Mouse (Mus musculus): Measurements from ENCODE around the gene Pdzk1. TPM values are rescaled to one million over a fixed set of nuclear protein-coding genes. Genes with fewer than 3 reads are reported as not detected.
A peak's percentile ranks its signal among the peaks of the same experiment; 100 is the strongest.

The Pdzk1 gene
- polyA plus RNA-seq, 1 experiment: 143 TPM

DNA sequence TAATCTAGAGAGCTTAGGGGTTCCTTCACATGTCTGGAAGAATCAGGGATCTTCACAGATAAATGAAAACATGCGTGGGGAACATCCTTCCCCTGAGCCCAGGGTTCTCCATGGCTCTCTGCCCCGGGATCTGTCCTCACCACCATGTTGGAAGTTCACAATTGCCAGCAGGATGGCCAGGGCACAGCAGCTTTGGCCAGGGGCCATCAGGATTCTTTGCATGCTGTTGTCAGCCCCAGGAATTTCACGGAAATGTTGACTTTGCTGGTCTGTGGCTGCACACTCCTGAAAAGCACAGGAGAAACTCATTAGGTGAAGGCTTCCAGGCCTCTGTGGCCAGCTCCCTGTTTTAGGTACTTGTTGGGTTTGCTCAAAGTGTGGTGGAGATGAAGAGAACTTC lies 20.4 kb upstream of the Pdzk1 start:
- Histone ChIP-seq H3K36me3 (ENCODE audit: control insufficient read depth, insufficient read depth, low read length) (no peaks in the 10 kb centered on the region), H3K27ac (ENCODE audit: control insufficient read depth, insufficient read depth, low read depth, low read length) (no peak overlapping the region)
- TF ChIP-seq CTCF (IDR thresholded peaks at IDR 0.05; ENCODE audit: control insufficient read depth, insufficient read depth, insufficient replicate concordance, low read depth, low read length): no peak
- no peak for TF ChIP-seq POLR2A (IDR thresholded peaks at IDR 0.05; ENCODE audit: control insufficient read depth, low read depth, low read length)

DNA sequence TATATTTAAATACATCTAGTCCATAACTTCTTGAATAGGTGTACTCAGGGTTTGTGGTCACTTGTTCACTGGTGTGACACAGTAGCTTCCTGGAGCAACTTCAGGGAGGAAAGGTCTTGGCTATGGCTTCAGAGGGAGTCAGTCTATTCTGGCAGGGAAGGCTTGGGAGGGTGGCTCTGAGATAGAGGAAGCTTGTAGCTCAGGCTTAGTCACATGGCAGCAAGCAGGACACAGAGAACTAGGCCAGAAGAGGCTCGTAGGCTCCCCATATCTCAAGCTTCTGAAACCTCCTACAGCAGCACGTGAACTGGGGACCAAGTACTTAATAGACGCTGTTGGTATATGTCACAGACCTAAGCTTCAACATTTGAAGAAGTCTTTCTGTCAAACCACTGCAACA lies 17.9 kb upstream of the Pdzk1 start:
- H3K27ac ChIP-seq (ENCODE audit: control insufficient read depth, insufficient read depth, low read depth, low read length): no peak overlapping the region
- no peak overlapping the region for H3K4me3 ChIP-seq (ENCODE audit: control insufficient read depth, low read depth, low read length)
- no peak for TF ChIP-seq CTCF (IDR thresholded peaks at IDR 0.05; ENCODE audit: control insufficient read depth, insufficient read depth, insufficient replicate concordance, low read depth, low read length)
- no peak for TF ChIP-seq POLR2A (IDR thresholded peaks at IDR 0.05; ENCODE audit: control insufficient read depth, low read depth, low read length)
- no peaks in the 10 kb centered on the region; the same call in 1 of the 2 replicates for H3K4me1 ChIP-seq (ENCODE audit: control insufficient read depth, insufficient read depth, low read length)
- H3K27me3 ChIP-seq (ENCODE audit: control insufficient read depth, insufficient read depth, low read length): no peaks in the 10 kb centered on the region
- H3K36me3 ChIP-seq (ENCODE audit: control insufficient read depth, insufficient read depth, low read length): no peaks in the 10 kb centered on the region

More for the DNA sequence above, 20.4 kb upstream of the Pdzk1 start:
- Histone ChIP-seq H3K4me3 (ENCODE audit: control insufficient read depth, low read depth, low read length) (no peak overlapping the region), H3K4me1 (ENCODE audit: control insufficient read depth, insufficient read depth, low read length) (no peaks in the 10 kb centered on the region; the same call in 1 of the 2 replicates), H3K27me3 (ENCODE audit: control insufficient read depth, insufficient read depth, low read length) (no peaks in the 10 kb centered on the region)

GRCm38 (mm10) chr3:96812395-96813091 lies 16.5 kb upstream of the Pdzk1 start:
- no peaks in the 10 kb centered on the region; the same call in 1 of the 2 replicates for H3K4me1 ChIP-seq (ENCODE audit: control insufficient read depth, insufficient read depth, low read length)

GRCm38 (mm10) chr3:96813106-96813505 lies 16.0 kb upstream of the Pdzk1 start:
- no peak overlapping the region for H3K4me3 ChIP-seq (ENCODE audit: control insufficient read depth, low read depth, low read length)

More at GRCm38 (mm10) chr3:96812395-96813091, 16.5 kb upstream of the Pdzk1 start:
- no peaks in the 10 kb centered on the region for H3K27me3 ChIP-seq (ENCODE audit: control insufficient read depth, insufficient read depth, low read length)
- TF ChIP-seq CTCF (IDR thresholded peaks at IDR 0.05; ENCODE audit: control insufficient read depth, insufficient read depth, insufficient replicate concordance, low read depth, low read length) (peak; percentile 88), POLR2A (IDR thresholded peaks at IDR 0.05; ENCODE audit: control insufficient read depth, low read depth, low read length) (no peak)
- H3K4me3 ChIP-seq (ENCODE audit: control insufficient read depth, low read depth, low read length): no peak overlapping the region; the same call in 1 of the 2 replicates
- no peak overlapping the region for H3K27ac ChIP-seq (ENCODE audit: control insufficient read depth, insufficient read depth, low read depth, low read length)
- no peaks in the 10 kb centered on the region for H3K36me3 ChIP-seq (ENCODE audit: control insufficient read depth, insufficient read depth, low read length)

GRCm38 (mm10) chr3:96813591-96814244 lies 15.4 kb upstream of the Pdzk1 start:
- Histone ChIP-seq H3K27me3 (ENCODE audit: control insufficient read depth, insufficient read depth, low read length) (no peaks in the 10 kb centered on the region), H3K4me1 (ENCODE audit: control insufficient read depth, insufficient read depth, low read length) (no peaks in the 10 kb centered on the region), H3K36me3 (ENCODE audit: control insufficient read depth, insufficient read depth, low read length) (no peaks in the 10 kb centered on the region), H3K4me3 (ENCODE audit: control insufficient read depth, low read depth, low read length) (no peak overlapping the region), H3K27ac (ENCODE audit: control insufficient read depth, insufficient read depth, low read depth, low read length) (no peak overlapping the region)
- TF ChIP-seq CTCF (IDR thresholded peaks at IDR 0.05; ENCODE audit: control insufficient read depth, insufficient read depth, insufficient replicate concordance, low read depth, low read length) (no peak), POLR2A (IDR thresholded peaks at IDR 0.05; ENCODE audit: control insufficient read depth, low read depth, low read length) (no peak)

More at GRCm38 (mm10) chr3:96813106-96813505, 16.0 kb upstream of the Pdzk1 start:
- no peak overlapping the region for H3K27ac ChIP-seq (ENCODE audit: control insufficient read depth, insufficient read depth, low read depth, low read length)
- no peaks in the 10 kb centered on the region for H3K27me3 ChIP-seq (ENCODE audit: control insufficient read depth, insufficient read depth, low read length)
- no peaks in the 10 kb centered on the region; the same call in 1 of the 2 replicates for H3K4me1 ChIP-seq (ENCODE audit: control insufficient read depth, insufficient read depth, low read length)
- TF ChIP-seq POLR2A (IDR thresholded peaks at IDR 0.05; ENCODE audit: control insufficient read depth, low read depth, low read length): no peak
- no peaks in the 10 kb centered on the region for H3K36me3 ChIP-seq (ENCODE audit: control insufficient read depth, insufficient read depth, low read length)

DNA sequence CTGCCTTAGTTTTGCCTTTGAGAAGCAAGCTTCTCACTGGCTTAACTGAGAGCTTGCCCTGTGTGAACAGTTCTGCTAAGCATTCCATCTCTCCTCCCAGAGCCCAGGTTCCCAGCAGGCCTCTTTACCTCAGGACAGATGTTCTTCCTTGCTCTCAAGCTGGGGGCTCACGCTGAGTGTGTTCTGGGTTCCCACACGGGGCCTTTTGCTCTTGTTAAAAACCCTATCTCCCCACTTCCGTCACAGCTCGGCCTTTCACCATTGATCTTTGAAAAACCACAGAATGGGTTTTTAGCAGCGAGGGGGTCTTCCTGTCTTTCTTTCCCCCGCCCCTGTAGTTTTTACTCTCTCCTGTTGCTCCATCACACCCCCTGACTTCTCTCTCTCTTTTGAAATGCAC lies 14.7 kb upstream of the Pdzk1 start:
- H3K27ac ChIP-seq (ENCODE audit: control insufficient read depth, insufficient read depth, low read depth, low read length): no peak overlapping the region
- no peaks in the 10 kb centered on the region for H3K4me1 ChIP-seq (ENCODE audit: control insufficient read depth, insufficient read depth, low read length)
- no peaks in the 10 kb centered on the region for H3K27me3 ChIP-seq (ENCODE audit: control insufficient read depth, insufficient read depth, low read length)
- TF ChIP-seq POLR2A (IDR thresholded peaks at IDR 0.05; ENCODE audit: control insufficient read depth, low read depth, low read length) (no peak), CTCF (IDR thresholded peaks at IDR 0.05; ENCODE audit: control insufficient read depth, insufficient read depth, insufficient replicate concordance, low read depth, low read length) (no peak)
- H3K36me3 ChIP-seq (ENCODE audit: control insufficient read depth, insufficient read depth, low read length): no peaks in the 10 kb centered on the region
- H3K4me3 ChIP-seq (ENCODE audit: control insufficient read depth, low read depth, low read length): no peak overlapping the region

- Histone ChIP-seq H3K27me3 (ENCODE audit: control insufficient read depth, insufficient read depth, low read length) (no peaks in the 10 kb centered on the region), H3K27ac (ENCODE audit: control insufficient read depth, insufficient read depth, low read depth, low read length) (no peak overlapping the region), H3K4me1 (ENCODE audit: control insufficient read depth, insufficient read depth, low read length) (no peaks in the 10 kb centered on the region), H3K4me3 (ENCODE audit: control insufficient read depth, low read depth, low read length) (no peak overlapping the region), H3K36me3 (ENCODE audit: control insufficient read depth, insufficient read depth, low read length) (no peaks in the 10 kb centered on the region)
- TF ChIP-seq POLR2A (IDR thresholded peaks at IDR 0.05; ENCODE audit: control insufficient read depth, low read depth, low read length) (no peak), CTCF (IDR thresholded peaks at IDR 0.05; ENCODE audit: control insufficient read depth, insufficient read depth, insufficient replicate concordance, low read depth, low read length) (no peak)
These were observed 8.8 kb upstream of the Pdzk1 start for GRCm38 (mm10) chr3:96820116-96820915.
